Mouse (Mus musculus) E14TG2a.4 (cell line): ENCODE data around the gene Cobll1.

Experiments used
- CTCF ChIP-seq: conservative IDR thresholded peaks from 2 replicates; pipeline ENCODE4 v1.5.1; 2014; ENCODE audit warnings: low read length
- POU5F1 ChIP-seq: IDR thresholded peaks from 2 replicates; pipeline ENCODE4 v1.6.1; 2014; ENCODE audit warnings: low read length, borderline replicate concordance

GRCm38 (mm10) chr2:65238964-65239570 is at the start of gene Cobll1:
- TF ChIP-seq CTCF = no peak
- no peak for TF ChIP-seq POU5F1
